Mouse (Mus musculus) left cerebral cortex, postnatal 4 days (tissue): ENCODE measurements around the gene Lipe. TPM values are rescaled to one million over a fixed set of nuclear protein-coding genes. Genes with fewer than 3 reads are reported as not detected.
A peak's percentile ranks its signal among the peaks of the same experiment; 100 is the strongest.
"Not testable (repeated sequence)": the region's sequence is repeated elsewhere in the genome, so short reads cannot be mapped to it uniquely, and the experiment has no call there.

Source experiments
- DNase-seq: peaks from one replicate; pipeline ENCODE4 v3.0.0-alpha.2; 2022
- intact Hi-C: fragments of 180-260 bp; cut with DNase I; formaldehyde crosslinking; loops from one replicate; pipeline ENCODE4 v1.15.1; 2025
- total RNA-seq, 2 experiments: library from RNA; stranded (reverse); gene quantifications; 2 replicates each; pipeline ENCODE4 v1.2.3; 2021

Gene Lipe
- total RNA-seq, 2 experiments from 2014 or later = 8.3 to 9.0 TPM

DNA sequence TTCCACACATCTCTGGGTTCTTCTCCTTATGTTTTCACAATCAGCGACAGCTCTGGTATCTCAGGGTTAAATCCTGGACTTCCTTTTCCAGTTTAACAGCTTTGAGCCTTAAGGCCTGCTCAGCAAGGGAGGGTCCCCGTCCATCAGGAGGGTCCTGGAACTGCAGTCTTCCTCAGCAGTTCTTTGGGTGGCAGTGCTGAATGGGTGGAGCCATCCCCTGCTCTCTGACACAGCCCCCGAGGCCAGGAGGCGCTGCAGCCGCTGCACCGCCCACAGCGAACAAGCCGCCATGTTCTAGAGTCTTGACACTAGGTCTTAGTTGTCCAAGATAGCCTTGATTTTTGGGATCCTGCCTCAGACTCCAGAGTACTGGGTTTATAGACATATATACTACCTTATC, 21.0 kb upstream of the Lipe start:
- intact Hi-C loops = no loop called here
- no peak for DNase-seq

- intact Hi-C loops = no loop called here
- no peak for DNase-seq
These were observed 19.1 kb upstream of the Lipe start for GRCm38 (mm10) chr7:25417597-25417996.

- intact Hi-C loops = no loop called here
- DNase-seq = no peak
These were observed 14.4 kb upstream of the Lipe start, which contains the start of gene Cxcl17 for GRCm38 (mm10) chr7:25412833-25413441. Gene Cxcl17, minus strand, starts transcription at chr7:25412886.

DNA sequence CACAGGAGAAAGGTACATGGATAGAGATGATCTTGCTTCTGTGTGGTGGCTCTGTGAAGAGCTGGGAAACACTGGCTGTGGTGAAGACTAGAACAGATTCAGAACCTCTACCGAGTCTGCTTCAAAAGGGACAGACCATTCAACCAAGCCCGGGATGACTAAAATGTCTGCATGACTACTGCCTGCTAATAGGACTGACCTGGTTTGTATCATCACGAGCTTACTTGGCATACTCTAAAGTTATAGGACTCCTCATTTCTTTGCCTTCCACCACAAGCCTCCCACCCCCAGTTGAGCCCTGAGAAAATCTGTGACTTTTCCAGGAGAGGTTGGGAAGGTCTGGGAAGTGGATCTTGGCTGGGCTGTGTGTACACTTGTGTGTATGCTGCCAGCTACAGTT, 13.4 kb upstream of the Lipe start:
- no peak for DNase-seq
- intact Hi-C loops = no loop called here

DNA sequence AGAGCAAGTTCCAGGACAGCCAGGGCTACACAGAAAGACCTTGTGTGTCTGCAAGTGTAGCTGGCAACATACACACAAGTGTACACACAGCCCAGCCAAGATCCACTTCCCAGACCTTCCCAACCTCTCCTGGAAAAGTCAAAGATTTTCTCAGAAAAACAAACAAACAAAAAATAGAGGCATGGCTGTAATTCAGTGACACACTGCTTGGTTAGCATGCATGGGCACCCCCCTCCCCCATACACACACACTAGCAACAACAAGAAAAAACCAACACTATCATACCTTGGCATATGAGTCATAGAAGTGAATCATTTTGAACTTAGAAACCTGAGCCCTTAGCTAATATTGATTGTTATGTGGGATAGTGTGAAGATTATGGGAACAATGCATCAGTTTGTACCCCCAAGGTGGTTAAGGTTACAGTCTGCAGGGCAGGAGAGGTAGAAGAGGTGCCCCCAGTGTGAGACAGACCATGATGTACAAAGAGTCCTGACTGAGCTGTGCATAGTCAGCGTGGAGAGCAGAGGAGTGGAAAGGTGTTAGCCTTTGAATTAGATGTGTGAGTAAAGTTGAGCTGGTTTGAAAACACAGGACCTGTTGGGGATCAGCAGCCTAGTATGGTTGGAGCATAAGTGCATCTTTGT, 12.6 kb upstream of the Lipe start:
- intact Hi-C loops = no loop called here
- no peak for DNase-seq

DNA sequence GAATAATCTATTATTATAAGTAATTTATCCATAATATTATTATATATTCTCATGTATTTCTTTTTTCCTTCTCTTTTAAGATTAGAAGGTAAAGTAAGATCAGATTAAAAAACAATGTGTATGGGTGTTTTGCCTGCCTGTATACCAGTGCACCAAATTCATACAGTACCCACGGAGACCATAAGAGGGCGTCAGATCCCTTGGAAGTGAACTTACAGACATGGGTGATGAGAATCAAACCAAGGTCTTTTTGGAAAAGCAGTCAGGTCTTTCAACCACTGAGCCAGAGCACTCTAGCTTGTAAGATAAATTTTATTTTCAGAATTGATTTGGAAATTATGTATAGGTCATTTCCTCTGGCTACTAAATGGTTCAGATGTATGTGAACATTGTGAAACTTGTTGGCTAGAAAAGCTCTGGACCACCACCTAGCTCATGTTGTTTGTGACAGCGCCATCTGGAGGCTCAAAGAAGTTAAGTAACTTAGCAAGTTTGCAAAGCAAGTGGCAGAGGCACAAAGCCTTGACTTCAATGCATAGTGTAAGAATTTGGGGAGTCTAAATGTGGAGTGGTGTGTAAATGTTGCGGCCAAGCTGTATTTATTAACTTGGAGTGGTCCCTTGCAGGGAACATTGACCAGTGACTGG, 10.7 kb upstream of the Lipe start:
- intact Hi-C loops = no loop called here
- DNase-seq = no peak

- DNase-seq = no peak
- intact Hi-C loops = no loop called here
These were observed 8.0 kb upstream of the Lipe start for GRCm38 (mm10) chr7:25406468-25406867.

GRCm38 (mm10) chr7:25402671-25403101, 4.2 kb upstream of the Lipe start:
- intact Hi-C loops = no loop called here
- no peak for DNase-seq

DNA sequence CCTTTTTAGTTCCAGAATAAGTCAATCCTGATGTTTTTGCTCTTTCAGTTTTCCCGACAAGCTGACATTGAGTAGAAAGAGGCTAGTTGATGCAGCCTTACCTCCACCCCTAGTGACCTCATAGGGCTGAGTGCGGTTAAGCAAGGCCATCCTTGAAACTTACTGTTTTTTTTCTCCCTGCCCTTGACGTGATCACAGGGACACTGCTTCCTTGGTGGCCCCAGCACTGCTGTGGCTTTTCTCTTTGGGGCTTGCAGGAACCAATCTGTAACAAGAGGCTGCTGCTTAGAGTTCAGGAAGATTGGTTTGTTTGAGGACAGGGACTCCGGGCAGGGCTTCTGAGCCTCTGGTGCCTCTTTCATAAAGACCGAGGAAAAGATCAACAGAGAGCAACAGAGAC, 3.5 kb upstream of the Lipe start:
- DNase-seq = no peak
- intact Hi-C loops = no loop called here

- intact Hi-C loops = no loop called here
- DNase-seq = no peak
These were observed 3.0 kb upstream of the Lipe start for GRCm38 (mm10) chr7:25401551-25401950.

- intact Hi-C loops, DNase-seq: not testable (repeated sequence)
These were observed 518 bp upstream of the Lipe start for GRCm38 (mm10) chr7:25399028-25399427.

- intact Hi-C loops = no loop called here
- DNase-seq = no peak
These were observed 1.9 kb downstream of the Lipe start for GRCm38 (mm10) chr7:25396621-25397020.

DNA sequence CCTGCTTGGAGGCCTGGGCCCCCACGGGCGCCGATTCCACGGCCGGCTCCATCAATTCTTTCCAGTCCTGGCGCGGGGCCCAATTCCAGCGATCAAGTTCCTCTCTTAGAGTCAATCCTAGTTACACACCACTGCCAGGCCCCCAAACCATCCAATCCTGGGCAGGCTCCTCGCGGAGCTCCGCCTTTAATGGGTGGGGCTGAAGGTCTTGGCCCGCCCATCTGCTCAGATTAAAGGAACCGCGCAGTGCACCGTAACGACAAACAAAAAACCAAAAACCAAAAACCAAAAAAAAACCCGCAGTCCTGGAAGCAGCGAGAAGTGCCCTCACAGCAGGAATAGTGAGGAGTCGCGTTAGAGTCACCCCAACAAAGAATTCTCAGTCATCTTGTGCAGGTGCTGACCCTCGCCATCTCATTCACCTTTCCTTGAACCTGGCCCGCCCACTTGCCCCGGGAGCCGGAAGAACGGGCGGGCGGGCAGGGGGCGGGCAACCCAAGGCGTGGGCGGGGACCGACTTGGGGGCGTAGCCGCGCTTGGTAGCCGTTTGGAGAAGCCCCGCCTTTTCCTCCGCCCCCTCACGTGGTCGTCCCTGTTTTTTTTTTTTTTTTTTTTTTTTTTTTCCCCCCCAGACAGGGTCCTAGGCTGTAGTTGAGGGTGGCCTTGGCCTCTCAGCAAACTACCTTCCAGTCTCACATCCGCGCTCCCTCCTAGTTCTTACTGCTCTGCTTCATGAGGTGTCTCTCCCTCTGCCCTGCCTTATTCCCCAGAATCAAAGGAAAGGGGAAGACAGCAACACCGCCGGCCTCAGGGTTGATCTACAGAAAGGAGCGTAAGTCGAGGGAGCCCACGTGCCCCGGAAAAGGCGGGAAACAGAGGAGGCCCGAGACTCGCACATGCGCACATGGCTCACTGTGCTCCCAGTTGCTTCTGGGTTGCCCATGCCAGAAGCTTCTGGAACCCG, 2.7 kb downstream of the Lipe start:
- peak; percentile 99 for DNase-seq
- intact Hi-C loops = no loop called here

DNA sequence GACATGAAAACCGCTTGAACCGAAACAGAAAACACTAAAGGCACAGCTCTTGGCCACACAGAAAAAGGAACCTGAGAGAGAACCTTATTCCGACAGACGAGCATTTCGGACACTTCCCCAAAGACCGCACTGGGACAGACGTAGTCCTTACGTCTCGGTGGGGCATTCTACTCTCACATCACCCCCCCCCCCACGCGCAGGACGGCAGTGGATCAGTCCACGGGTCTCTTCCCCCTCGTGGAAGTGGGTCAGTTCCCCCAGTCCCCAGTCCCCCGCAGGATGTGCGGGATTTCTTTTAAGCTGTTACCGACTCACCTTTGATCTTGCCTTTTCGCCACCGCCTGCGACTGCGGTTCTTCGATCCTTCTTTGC, 3.3 kb downstream of the Lipe start:
- DNase-seq = no peak
- intact Hi-C loops = no loop called here

- intact Hi-C loops = no loop called here
- no peak for DNase-seq
These were observed 3.8 kb downstream of the Lipe start for GRCm38 (mm10) chr7:25394754-25395153.

GRCm38 (mm10) chr7:25393451-25394210, 4.9 kb downstream of the Lipe start:
- no peak for DNase-seq
- intact Hi-C loops = no loop called here

DNA sequence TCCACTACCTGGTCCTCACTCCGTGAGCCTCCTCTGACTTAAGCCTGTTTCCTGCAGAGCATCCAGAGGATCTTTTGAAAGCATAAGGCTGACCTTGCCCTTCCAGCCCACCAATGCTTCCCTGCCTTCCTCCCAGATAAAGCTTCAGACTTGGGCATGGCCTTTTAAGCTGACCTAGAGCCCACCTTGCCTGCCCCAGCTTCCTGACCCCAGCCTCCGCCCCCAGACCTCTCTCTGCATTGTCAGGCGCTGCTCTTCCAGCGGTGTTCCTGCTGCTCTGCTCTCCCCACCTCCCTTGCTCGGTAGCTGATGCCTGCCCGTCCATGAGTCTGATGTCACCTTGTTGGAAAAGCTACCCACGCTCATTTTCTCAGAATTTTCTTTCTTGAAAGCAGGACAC, 5.7 kb downstream of the Lipe start:
- intact Hi-C loops = no loop called here
- DNase-seq = no peak

DNA sequence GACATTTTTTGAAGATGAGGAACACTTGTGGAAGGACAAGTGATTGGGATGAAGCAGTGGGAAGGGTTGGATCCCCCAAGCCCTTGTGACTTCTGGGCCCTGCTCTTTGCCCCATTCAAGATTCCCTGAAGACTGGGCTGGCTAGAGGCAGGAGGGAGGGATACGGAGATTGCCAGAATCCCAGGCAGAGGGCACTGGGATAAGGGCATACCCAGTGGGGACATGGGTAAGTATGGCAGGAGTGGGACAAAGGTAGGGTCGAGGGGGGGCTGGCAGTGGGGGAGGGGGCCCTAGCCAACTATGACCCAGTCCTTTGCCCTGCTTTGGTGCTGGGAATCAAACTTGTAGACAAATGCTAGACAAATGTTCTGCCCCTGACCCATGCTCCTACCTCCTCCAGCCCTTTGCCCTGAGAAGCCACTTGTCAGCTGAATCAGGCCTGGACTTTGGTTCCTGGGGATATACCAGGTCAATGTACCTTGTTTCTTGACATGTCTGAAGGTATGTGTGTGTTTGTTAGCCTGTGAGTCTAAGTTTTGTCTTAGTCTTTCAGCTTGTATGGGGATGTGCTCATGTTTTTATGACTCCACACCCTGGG, 6.6 kb downstream of the Lipe start:
- DNase-seq = no peak
- intact Hi-C loops = no loop called here

DNA sequence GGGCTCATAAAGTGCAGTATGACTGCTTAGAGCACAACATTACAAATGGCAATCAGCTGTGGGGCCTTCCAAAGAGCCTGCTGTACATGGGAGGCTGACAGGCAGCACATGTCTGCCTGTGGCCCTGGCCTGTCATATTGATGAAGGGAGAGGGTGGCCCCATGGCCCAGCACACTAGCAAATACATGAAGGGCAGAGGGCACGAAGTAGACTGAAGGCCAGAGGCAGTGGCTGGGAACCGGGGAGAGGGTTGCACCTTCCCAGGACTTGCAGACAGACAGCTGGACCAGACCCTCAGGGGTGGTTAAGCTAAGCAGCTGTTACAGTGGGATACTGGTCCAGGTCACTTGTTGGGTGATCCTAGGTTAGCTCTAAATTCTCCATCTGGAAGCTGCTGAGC, 7.5 kb downstream of the Lipe start:
- intact Hi-C loops = no loop called here
- DNase-seq = no peak
